Mouse (Mus musculus) limb, embryonic 14.5 days (tissue): Measurements from ENCODE around the gene Ccl22. TPM values are rescaled to one million over a fixed set of nuclear protein-coding genes. Genes with fewer than 3 reads are reported as not detected.

Experiments used
- ATAC-seq: fragments of 200-750 bp; cut with Nextera tagmentation; 2 replicates; pipeline ENCODE4 v1.8.0; 2017; ENCODE audit warnings: low read depth, moderate number of reproducible peaks, moderate TSS enrichment; ENCODE audit not compliant: low FRiP score
- DNase-seq: peaks from one replicate; pipeline ENCODE4 v3.0.0-alpha.2; 2015; ENCODE audit warnings: low spot score
- H3K27ac ChIP-seq: fragments of 300-500 bp; sonication (generic); replicated peaks from 2 replicates; pipeline ENCODE4 v1.5.1; 2014; ENCODE audit warnings: low read depth, mild to moderate bottlenecking, low read length, moderate library complexity, mixed read lengths
- H3K27me3 ChIP-seq: fragments of 300-500 bp; sonication (generic); 2 replicates; pipeline ENCODE4 v1.6.1; 2014; ENCODE audit warnings: low read length, mixed read lengths; ENCODE audit not compliant: control insufficient read depth, insufficient read depth
- H3K36me3 ChIP-seq: fragments of 300-500 bp; sonication (generic); 2 replicates; pipeline ENCODE4 v1.6.1; 2014; ENCODE audit warnings: mild to moderate bottlenecking, low read length, moderate library complexity, mixed read lengths; ENCODE audit not compliant: control insufficient read depth, insufficient read depth
- H3K4me1 ChIP-seq: fragments of 300-500 bp; sonication (generic); 2 replicates; pipeline ENCODE4 v1.6.1; 2014; ENCODE audit warnings: antibody characterized with exemption, low read length, mixed read lengths; ENCODE audit not compliant: control insufficient read depth, insufficient read depth
- H3K4me2 ChIP-seq: fragments of 300-500 bp; sonication (generic); replicated peaks from 2 replicates; pipeline ENCODE4 v1.6.1; 2014; ENCODE audit warnings: low read depth, mild to moderate bottlenecking, low read length, moderate library complexity; ENCODE audit not compliant: severe bottlenecking
- H3K4me3 ChIP-seq: fragments of 300-500 bp; sonication (generic); replicated peaks from 2 replicates; pipeline ENCODE4 v1.5.1; 2014; ENCODE audit warnings: low read length
- H3K9ac ChIP-seq: fragments of 300-500 bp; sonication (generic); 2 replicates; pipeline ENCODE4 v1.6.1; 2014; ENCODE audit warnings: mild to moderate bottlenecking, low read depth, low read length, moderate library complexity; ENCODE audit not compliant: severe bottlenecking
- H3K9me3 ChIP-seq: fragments of 300-500 bp; sonication (generic); 2 replicates; pipeline ENCODE4 v1.6.1; 2016; ENCODE audit warnings: low read length; ENCODE audit not compliant: control insufficient read depth
- POLR2A ChIP-seq: fragments of 200-500 bp; IDR thresholded peaks from 2 replicates; pipeline ENCODE4 v1.8.0; 2012; ENCODE audit warnings: inconsistent platforms, mild to moderate bottlenecking, moderate library complexity, borderline replicate concordance; ENCODE audit not compliant: insufficient read depth, insufficient read length; ENCODE audit errors: extremely low read depth
- WGBS: fragments of 180-500 bp; shearing (Covaris S2); extraction: QIAGEN DNeasy Blood & Tissue Kit; methylation state at CpG from one replicate; pipeline ENCODE4 v1.1.7; 2014; 5-methylcytosine and 5-hydroxymethylcytosine counted together
- polyA plus RNA-seq, 2 experiments: library from polyadenylated mRNA; depleted of rRNA in 1 of 2; stranded (reverse) in 1 of 2; unstranded in 1 of 2; fragments of >200 nt; fragmentation: Nextera tagmentation in 1 of 2; extraction: Ambion mirVana in 1 of 2; gene quantifications; 2 replicates each; pipeline versions ENCODE4 v1.2.1 to v1.2.3; 2012 to 2014

Gene Ccl22
- polyA plus RNA-seq, 2 experiments = 0.14 TPM; not detected in 1

DNA sequence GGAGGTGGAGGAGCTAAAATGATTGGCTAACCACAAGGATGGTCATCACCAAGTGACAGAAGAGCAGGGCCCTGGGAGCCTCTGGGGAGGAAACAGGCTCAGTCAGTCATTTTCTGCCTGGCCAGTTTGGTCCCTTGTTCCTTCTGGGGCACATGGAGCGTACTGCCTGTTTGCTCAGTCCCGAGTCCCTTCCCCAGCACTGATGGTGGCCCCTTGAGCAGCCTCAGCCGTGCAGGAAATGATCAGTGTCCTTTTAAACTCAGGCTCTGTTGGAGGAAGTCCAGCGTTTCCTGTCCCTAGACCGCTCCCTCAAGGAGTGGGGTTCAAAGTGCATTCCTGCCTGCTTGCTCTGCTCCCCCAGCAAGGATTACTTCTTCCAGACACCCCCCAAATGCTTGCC, 33.1 kb downstream of the Ccl22 start:
- no peak for TF ChIP-seq POLR2A
- H3K36me3 ChIP-seq = no peaks in the 10 kb centered on the region
- no peak overlapping the region for H3K4me2 ChIP-seq
- H3K27ac ChIP-seq = no peak overlapping the region
- no peaks in the 10 kb centered on the region for H3K27me3 ChIP-seq
- WGBS = 22% methylated on average over 5 of the region's 5 CpGs
- no peak overlapping the region for H3K4me3 ChIP-seq
- H3K9ac ChIP-seq = no peak overlapping the region
- ATAC-seq (no peak), DNase-seq (no peak)
- H3K4me1 ChIP-seq = peaks cover 24% of the 10 kb centered on the region
- no peaks in the 10 kb centered on the region for H3K9me3 ChIP-seq

DNA sequence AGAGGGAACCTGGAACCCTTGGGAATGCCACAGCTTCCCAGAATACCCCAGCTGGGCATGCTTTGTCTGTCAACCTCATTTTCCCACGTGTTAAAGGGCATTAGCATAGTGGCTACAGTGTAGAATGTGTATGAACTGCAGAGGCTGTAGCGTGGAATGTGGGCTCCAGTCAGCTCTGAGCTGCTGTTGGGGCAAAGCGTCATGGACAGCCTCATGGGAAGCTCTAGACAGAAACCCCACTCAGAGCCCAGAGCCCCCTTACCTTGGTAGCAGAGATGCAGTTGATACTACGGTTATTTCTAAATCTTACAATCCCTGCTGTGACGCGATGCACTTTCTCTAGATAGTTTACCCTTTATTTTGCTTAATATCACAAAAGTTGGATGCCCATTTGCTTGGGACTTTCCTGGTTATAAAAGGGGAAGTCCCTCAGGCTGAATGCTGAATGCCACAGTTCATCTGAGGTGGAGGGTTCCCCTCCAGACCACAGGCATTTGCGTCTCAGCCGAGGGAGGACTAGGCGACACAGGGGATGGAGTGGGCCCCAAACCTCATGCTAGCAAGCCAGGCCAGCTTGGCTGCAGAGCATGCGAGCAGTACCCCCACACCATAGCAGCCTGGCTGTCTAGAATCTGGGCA, 33.6 kb downstream of the Ccl22 start:
- Histone ChIP-seq H3K9me3 (no peaks in the 10 kb centered on the region), H3K27ac (no peak overlapping the region), H3K9ac (no peak overlapping the region), H3K4me3 (no peak overlapping the region), H3K27me3 (no peaks in the 10 kb centered on the region), H3K4me1 (peaks cover 22% of the 10 kb centered on the region), H3K36me3 (no peaks in the 10 kb centered on the region), H3K4me2 (no peak overlapping the region)
- ATAC-seq (no peak), DNase-seq (no peak)
- 67% methylated on average over 10 of the region's 10 CpGs for WGBS
- TF ChIP-seq POLR2A = no peak

DNA sequence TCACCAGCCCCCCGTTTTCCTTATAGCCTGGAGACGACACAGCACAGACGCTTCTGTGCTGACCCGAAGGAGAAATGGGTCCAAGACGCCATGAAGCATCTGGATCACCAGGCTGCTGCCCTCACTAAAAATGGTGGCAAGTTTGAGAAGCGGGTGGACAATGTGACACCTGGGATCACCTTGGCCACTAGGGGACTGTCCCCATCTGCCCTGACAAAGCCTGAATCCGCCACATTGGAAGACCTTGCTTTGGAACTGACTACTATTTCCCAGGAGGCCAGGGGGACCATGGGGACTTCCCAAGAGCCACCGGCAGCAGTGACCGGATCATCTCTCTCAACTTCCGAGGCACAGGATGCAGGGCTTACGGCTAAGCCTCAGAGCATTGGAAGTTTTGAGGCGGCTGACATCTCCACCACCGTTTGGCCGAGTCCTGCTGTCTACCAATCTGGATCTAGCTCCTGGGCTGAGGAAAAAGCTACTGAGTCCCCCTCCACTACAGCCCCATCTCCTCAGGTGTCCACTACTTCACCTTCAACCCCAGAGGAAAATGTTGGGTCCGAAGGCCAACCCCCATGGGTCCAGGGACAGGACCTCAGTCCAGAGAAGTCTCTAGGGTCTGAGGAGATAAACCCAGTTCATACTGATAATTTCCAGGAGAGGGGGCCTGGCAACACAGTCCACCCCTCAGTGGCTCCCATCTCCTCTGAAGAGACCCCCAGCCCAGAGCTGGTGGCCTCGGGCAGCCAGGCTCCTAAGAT, 34.3 kb downstream of the Ccl22 start:
- DNase-seq = no peak
- Histone ChIP-seq H3K27me3 (no peaks in the 10 kb centered on the region), H3K9ac (no peak overlapping the region), H3K4me3 (no peak overlapping the region), H3K27ac (no peak overlapping the region), H3K4me1 (peaks cover 27% of the 10 kb centered on the region), H3K36me3 (no peaks in the 10 kb centered on the region), H3K4me2 (no peak overlapping the region), H3K9me3 (no peaks in the 10 kb centered on the region)
- no peak for TF ChIP-seq POLR2A
- 90% methylated on average over 16 of the region's 16 CpGs for WGBS
- ATAC-seq = no peak

DNA sequence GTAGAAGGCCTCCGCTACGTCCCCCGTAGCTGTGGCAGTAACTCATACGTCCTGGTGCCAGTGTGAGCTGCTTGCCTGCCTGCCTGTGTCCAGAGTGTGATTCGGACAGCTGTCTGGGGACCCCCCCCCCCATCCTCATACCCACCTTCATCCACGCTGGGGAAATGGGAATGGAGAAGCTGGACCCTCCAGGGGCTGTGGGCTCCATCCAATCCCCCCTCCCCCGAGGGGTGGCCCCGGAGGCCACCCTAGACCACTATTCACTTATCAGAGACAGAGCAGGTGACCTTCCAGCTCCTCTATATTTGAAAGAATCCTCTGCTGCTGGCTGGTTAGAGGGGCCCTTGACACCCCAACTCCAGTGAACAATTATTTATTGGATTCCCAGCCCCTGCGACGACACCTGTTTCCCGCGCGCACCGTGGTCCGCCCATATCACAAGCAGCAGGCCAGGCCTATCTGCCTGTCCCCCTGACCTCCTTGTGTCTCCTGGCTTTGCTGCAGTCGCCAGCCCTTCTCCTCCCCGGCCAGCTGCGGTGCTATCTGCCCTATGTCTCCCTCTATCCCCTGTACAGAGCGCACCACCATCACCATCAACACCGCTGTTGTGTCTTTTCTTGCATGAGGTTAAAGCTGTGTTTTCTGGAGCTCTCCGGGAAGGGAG, 35.2 kb downstream of the Ccl22 start:
- ATAC-seq (no peak), DNase-seq (no peak)
- no peak for TF ChIP-seq POLR2A

DNA sequence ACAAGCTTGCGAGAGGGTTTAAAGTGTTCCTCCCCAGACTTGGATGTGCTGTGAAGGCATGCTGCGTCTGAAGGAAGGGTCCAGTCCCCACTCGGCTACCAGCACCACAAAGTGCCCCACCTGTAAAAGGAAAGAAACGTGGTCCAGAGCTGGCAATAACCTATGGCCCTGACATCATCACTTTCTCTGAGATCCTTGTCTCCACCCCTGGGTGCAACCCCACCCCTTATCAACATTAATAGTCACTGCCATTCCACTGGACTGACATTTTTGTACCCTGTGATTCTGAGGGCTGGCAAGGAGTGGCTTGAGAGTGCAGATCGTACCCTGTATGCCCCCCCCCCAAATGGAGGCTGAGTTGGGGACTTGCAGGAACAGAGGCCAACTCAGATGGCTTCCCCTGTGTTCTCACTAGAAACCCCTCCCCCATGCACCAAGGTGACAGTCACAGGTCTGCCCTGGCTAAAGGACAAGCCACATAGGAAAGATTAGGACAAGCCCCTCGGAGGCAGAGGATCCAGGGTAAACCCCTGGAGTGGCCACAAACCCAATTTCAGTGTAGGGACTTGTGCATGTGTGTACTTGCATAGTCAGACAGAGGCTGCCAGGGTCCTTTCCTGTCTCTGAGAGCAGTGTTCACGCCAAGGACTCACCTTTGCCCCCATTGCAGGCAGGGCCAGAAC, 35.9 kb downstream of the Ccl22 start:
- H3K27me3 ChIP-seq = no peaks in the 10 kb centered on the region
- 54% methylated on average over 7 of the region's 7 CpGs for WGBS
- ATAC-seq = no peak; the same call in 1 of the 2 replicates
- 0 out of 2 replicates have a peak overlapping the region, but pooled peaks have one; percentile 2 for H3K4me3 ChIP-seq
- no peak overlapping the region for H3K9ac ChIP-seq
- H3K27ac ChIP-seq = no peak overlapping the region
- H3K9me3 ChIP-seq = no peaks in the 10 kb centered on the region
- H3K4me2 ChIP-seq = peak overlapping the region; percentile 29; the same call in 1 of the 2 replicates
- no peaks in the 10 kb centered on the region for H3K36me3 ChIP-seq
- no peak for TF ChIP-seq POLR2A
- no peak for DNase-seq
- peaks cover 27% of the 10 kb centered on the region for H3K4me1 ChIP-seq

More for the DNA sequence above, 35.2 kb downstream of the Ccl22 start:
- no peak overlapping the region for H3K9ac ChIP-seq
- H3K9me3 ChIP-seq = no peaks in the 10 kb centered on the region
- no peaks in the 10 kb centered on the region for H3K27me3 ChIP-seq
- H3K4me2 ChIP-seq = no peak overlapping the region
- H3K4me1 ChIP-seq = peaks cover 27% of the 10 kb centered on the region
- no peaks in the 10 kb centered on the region for H3K36me3 ChIP-seq
- H3K27ac ChIP-seq = no peak overlapping the region
- 85% methylated on average over 21 of the region's 21 CpGs for WGBS
- no peak overlapping the region for H3K4me3 ChIP-seq
